Mouse (Mus musculus): ENCODE data around the gene Zfp273. TPM values are rescaled to one million over a fixed set of nuclear protein-coding genes. Genes with fewer than 3 reads are reported as not detected.

Gene Zfp273
- 0.59 and 1.1 TPM in 2 replicates for polyA plus RNA-seq (2012; rRNA removed; ENCODE audit: low replicate concordance)

DNA sequence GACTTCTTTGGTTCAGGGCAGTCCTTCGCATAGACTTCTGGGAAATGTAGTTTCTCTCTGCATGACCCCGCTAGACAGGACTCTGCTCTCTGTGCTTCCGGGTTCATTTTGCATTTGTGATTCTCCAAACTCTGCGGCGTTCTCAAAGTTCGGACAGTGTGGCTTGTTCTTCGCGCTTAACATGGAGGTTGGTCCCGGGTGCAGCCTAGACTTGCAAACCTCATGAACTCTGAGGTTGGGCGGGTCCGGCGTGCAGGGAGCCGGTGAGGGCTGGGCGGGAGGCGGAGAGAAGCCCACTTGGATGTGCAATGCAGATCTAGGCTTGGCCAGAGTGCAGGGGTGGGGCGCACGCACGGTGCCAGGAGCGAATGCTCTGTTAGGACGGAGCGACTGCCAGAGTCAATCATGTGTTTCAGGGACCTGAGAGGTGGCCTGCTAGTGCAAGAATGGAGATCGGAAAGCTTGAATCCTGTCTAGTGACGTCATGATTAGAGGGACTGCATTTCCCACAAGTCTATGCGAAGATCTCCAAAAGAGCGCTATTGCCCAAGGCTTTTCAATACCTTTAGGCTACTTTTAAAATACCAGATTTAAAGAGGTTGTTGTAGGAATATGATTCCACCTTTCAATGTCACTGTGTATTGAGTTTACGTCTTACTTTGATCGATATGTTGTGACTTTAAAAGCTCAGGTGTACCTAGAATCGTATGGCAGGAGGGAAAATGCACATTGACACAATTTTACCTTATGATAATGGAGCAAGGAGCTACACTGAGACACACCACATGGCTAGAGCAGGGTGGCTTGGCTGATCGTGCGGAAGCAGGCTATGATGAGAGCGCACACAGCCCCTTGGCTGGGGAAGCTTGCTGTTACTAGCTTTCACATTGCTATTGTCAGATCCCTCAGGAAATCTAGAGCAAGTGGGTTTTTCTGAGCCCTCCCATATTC, at the start of gene Zfp273:
Zfp273 (plus strand) TSS at position 31 of the 951 bp plus-strand sequence.

DNA sequence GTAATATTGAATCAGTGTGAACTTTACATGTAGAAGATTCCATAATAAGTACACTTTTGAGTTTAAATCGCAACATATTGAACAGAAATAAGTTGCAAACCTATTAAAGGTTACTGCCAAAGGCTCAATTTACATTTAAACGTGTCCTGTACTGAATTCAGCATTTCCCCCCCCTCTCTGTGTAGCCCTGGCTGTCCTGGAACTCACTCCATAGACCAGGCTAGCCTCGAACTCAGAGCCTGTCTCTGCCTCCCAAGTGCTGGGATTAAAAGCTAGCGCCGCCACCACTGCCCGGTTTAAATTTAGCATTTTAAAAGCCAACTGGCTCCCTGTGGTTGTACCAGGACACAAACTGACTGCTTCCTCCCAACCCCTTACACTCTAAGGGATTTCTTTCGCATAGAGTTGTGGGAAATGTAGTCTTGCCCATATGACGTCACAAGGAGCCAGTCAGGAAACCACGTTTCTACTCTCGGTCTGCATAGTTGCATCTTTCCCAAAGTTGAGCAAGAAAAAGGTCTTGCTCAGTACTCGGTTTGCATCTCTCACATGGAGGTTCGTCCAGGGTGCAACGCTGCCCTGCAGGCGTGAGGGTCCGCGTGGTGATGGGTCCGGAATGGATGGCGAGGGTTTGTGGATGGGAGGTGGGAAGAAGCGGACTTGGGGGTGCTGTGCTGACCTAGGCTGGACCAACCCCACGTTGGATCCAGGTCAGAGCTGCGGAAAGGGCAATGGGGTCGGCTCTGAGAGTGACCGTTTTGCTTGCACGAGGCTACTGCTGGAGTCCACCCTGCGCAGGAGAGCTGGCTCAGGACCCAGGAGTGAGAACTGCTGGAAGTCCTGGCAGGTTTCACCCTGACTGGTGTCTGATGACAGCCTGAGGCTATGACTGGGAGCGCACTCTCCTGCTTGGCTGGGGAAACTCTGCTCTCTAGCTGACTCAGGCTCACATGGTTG, 34.0 kb upstream of the Zfp273 start, which contains the start of gene Zfp493:
Zfp493 (plus strand) TSS at position 429 of the 957 bp plus-strand sequence.

DNA sequence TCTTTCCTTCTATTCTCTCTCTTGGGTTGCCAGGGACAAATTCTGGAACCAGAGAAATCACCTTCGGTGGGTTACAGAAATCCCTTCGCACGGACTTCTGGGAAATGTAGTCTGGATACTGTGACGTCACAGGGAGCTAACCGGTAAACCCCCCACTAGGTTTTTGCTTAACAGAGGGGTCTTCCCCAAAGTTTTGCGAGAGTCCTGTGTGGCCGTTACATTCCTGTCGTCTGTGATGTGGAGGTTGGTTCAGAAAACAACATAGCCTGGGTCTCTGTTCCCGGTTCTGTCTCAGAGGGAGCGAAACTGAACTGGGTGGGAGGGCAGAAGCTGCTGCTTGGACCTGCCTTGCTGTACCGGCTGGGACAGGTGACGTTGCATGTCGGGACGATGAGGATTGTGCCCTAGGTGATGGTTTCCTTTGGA, 17.4 kb downstream of the Zfp273 start, which contains the start of gene Gm10037:
Gm10037 (plus strand) TSS at position 196 of the 426 bp plus-strand sequence.

DNA sequence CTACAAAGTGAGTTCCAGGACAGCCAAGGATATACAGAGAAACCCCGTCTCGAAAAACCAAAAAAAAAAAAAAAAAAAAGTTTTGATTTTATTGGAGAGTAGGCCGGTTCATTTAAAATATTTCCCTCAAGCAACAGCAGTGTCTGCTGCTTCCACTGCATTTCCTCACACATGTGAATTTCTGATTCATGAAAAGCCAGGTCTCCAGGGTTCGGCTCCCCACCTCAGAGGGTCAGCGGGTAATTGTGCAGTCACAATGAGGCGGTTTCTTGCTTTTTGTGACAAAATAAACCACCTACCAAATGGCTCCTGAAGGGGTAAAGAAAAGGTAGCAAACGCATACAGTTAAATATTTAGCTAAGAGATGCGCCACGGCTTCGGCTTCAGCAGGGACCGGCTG, 49.5 kb downstream of the Zfp273 start, which contains the start of gene BC048507:
BC048507 (plus strand) TSS at position 301 of the 400 bp plus-strand sequence.

Other genes with a start within 250 kb of the Zfp273 start
- 0.62 and 1.0 TPM in 2 replicates for gene Zfp729b, start 204.0 kb upstream of the Zfp273 start, polyA plus RNA-seq (2012; rRNA removed; ENCODE audit: low replicate concordance)
- 0.17 TPM in 1 of 2 replicates, not detected in the other for gene Gm49345, start 176.0 kb upstream of the Zfp273 start, polyA plus RNA-seq (2012; rRNA removed; ENCODE audit: low replicate concordance)
- 0.73 and 2.0 TPM in 2 replicates for gene Zfp729a, start 175.9 kb upstream of the Zfp273 start, polyA plus RNA-seq (2012; rRNA removed; ENCODE audit: low replicate concordance)
- gene Zfp738, start 126.7 kb upstream of the Zfp273 start, polyA plus RNA-seq (2012; rRNA removed; ENCODE audit: low replicate concordance): 4.3 and 6.8 TPM in 2 replicates
- 1.0 and 2.2 TPM in 2 replicates for gene Zfp65, start 84.6 kb upstream of the Zfp273 start, polyA plus RNA-seq (2012; rRNA removed; ENCODE audit: low replicate concordance)
- gene Zfp85, start 58.5 kb upstream of the Zfp273 start, polyA plus RNA-seq (2012; rRNA removed; ENCODE audit: low replicate concordance): 0.46 and 0.77 TPM in 2 replicates
- 0.90 and 1.5 TPM in 2 replicates for gene Zfp493, start 34.0 kb upstream of the Zfp273 start, polyA plus RNA-seq (2012; rRNA removed; ENCODE audit: low replicate concordance)
- gene Gm10037, start 17.4 kb downstream of the Zfp273 start, polyA plus RNA-seq (2012; rRNA removed; ENCODE audit: low replicate concordance): 1.6 and 1.9 TPM in 2 replicates
- not detected in 2 replicates for gene BC048507, start 49.6 kb downstream of the Zfp273 start, polyA plus RNA-seq (2012; rRNA removed; ENCODE audit: low replicate concordance)